Mouse (Mus musculus): Measurements from ENCODE around the gene Psmf1. TPM values are rescaled to one million over a fixed set of nuclear protein-coding genes. Genes with fewer than 3 reads are reported as not detected.

Gene Psmf1
- 25.6 and 26.6 TPM in 2 replicates for polyA plus RNA-seq (2015; fragmentation: Nextera tagmentation; extraction: Ambion mirVana)

GRCm38 (mm10) chr2:151743845-151744244 is at the start of gene Psmf1:
Gene Psmf1, minus strand, starts transcription at chr2:151744186.

GRCm38 (mm10) chr2:151701231-151702145 is 42.5 kb downstream of the Psmf1 start, which contains the start of gene Tmem74b:
Gene Tmem74b, plus strand, starts transcription at chr2:151702008.

GRCm38 (mm10) chr2:151668433-151668832 is 75.6 kb downstream of the Psmf1 start, which contains the start of gene Rad21l:
Gene Rad21l, minus strand, starts transcription at chr2:151668533.

Other genes starting within 250 kb of the Psmf1 start
- 321 and 388 TPM in 2 replicates for gene Fkbp1a, start 201.7 kb downstream of the Psmf1 start, polyA plus RNA-seq (2015; fragmentation: Nextera tagmentation; extraction: Ambion mirVana)
- 1.1 and 2.7 TPM in 2 replicates for gene Sdcbp2, start 171.6 kb downstream of the Psmf1 start, polyA plus RNA-seq (2015; fragmentation: Nextera tagmentation; extraction: Ambion mirVana)
- gene Snph, start 111.6 kb downstream of the Psmf1 start, polyA plus RNA-seq (2015; fragmentation: Nextera tagmentation; extraction: Ambion mirVana), result 0.18 and 0.49 TPM in 2 replicates
- not detected in 2 replicates for gene Rad21l, start 75.7 kb downstream of the Psmf1 start, polyA plus RNA-seq (2015; fragmentation: Nextera tagmentation; extraction: Ambion mirVana)
- 1.3 and 1.8 TPM in 2 replicates for gene Tmem74b, start 42.2 kb downstream of the Psmf1 start, polyA plus RNA-seq (2015; fragmentation: Nextera tagmentation; extraction: Ambion mirVana)
- 0.17 and 0.19 TPM in 2 replicates for gene Rspo4, start 98.7 kb upstream of the Psmf1 start, polyA plus RNA-seq (2015; fragmentation: Nextera tagmentation; extraction: Ambion mirVana)
- 0.27 and 0.40 TPM in 2 replicates for gene Angpt4, start 167.0 kb upstream of the Psmf1 start, polyA plus RNA-seq (2015; fragmentation: Nextera tagmentation; extraction: Ambion mirVana)
- gene Fam110a, start 236.0 kb upstream of the Psmf1 start, polyA plus RNA-seq (2015; fragmentation: Nextera tagmentation; extraction: Ambion mirVana), result 12.4 and 15.3 TPM in 2 replicates

Measured in skeletal muscle tissue, postnatal 0 days (tissue).